Comparison of ENCODE assay signal across 12 mouse cellular contexts in the genomic region with DNA sequence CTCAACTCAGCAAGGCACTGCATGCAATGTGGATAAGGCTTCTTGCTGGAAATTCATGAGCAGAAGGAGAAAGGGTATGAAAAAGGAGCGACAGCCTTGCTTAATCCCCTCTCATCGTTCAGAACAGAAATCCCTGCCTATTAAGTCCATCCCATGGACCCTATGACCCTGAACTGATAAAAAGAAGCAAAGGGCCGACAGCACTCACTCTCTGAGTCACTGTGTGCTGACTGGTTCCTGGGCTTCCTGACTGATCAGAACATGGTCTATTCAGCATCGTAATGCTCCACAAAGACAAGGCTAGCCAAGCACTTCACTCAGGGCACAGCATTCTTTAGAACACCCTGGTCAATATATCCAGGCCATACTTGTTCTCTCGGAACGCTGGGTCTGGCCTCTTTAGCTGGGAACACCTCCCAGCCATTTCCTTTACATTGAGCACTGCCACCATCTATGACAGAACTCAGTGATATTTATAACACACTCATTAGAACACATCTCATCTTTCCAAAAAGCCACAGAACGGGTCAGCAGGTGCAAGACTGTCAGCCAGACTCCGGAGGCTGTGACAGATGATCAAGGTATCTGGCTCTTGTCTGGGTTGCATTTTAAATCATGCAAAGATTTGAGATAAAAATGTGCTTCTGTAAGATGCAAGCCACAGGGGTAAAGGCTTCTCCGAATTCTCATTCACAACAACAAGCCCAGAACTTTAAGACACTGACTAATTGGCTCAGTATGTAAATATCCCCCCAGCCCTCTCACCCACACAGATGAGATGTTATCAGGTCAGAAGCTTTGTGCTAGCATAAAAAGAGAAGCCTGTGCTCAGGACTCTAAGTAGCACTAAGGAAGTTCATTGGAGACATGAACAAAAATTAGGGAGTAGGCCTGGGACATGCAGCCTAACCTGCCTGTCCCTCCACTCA.
A peak's percentile ranks its signal among the peaks of the same experiment; 100 is the strongest.
DNase-seq lines count a peak whose midpoint lies in the region; ATAC-seq and TF ChIP-seq lines count a peak whose summit lies in the region.
"Had no signal": no experiment of that assay in that cellular context is flagged by ENCODE, and none has a peak within 500 bp of the region (broad histone marks: within the 10 kb centered on the region; RNA-seq: fewer than 3 reads in every experiment).

No protein-coding gene starts in this region.

- no peak for TF ChIP-seq CTCF in heart, adult 2 months (IDR thresholded peaks at IDR 0.05)
- no peak for TF ChIP-seq CTCF in cerebellum, adult 2 months (IDR thresholded peaks at IDR 0.05; ENCODE audit: borderline replicate concordance, insufficient read depth, low read depth, low read length)

- H3K36me3 ChIP-seq in heart, adult 2 months (ENCODE audit: control insufficient read depth, insufficient read depth, low read length) = peaks cover 5% of the 10 kb centered on the region; the same call in 1 of the 2 replicates
- H3K36me3 ChIP-seq in heart, embryonic 11.5 days (ENCODE audit: control insufficient read depth, insufficient read depth, low read length) = no peaks in the 10 kb centered on the region
- no peaks in the 10 kb centered on the region for H3K36me3 ChIP-seq in intestine, embryonic 15.5 days
- no peaks in the 10 kb centered on the region for H3K36me3 ChIP-seq in liver, embryonic 11.5 days (ENCODE audit: control insufficient read depth, insufficient read depth, low read length)

- H3K27me3 ChIP-seq in heart, adult 2 months (ENCODE audit: control insufficient read depth, insufficient read depth, low read length) = no peaks in the 10 kb centered on the region
- no peaks in the 10 kb centered on the region for H3K27me3 ChIP-seq in heart, embryonic 11.5 days (ENCODE audit: control insufficient read depth, insufficient read depth, low read length)
- H3K27me3 ChIP-seq in cerebellum, adult 2 months (ENCODE audit: control insufficient read depth, insufficient read depth, low read length) = no peaks in the 10 kb centered on the region
- no peaks in the 10 kb centered on the region for H3K27me3 ChIP-seq in intestine, embryonic 15.5 days (replicated peaks)
- no peaks in the 10 kb centered on the region for H3K27me3 ChIP-seq in liver, embryonic 11.5 days (replicated peaks; ENCODE audit: control insufficient read depth, insufficient read depth, low read length)

- no peak for TF ChIP-seq EP300 in heart, adult 2 months (IDR thresholded peaks at IDR 0.05; ENCODE audit: insufficient read depth, low read depth, low read length)

- no peak for DNase-seq in heart, adult 2 months
- DNase-seq in cerebellum, adult 2 months = peak; percentile 53 to 76
- DNase-seq in kidney, adult 18-20 months = no peak
- no peak for DNase-seq in liver, embryonic 11.5 days (ENCODE audit: low spot score)
- DNase-seq: heart, postnatal 10 days; lung, postnatal 10 days had no signal

- no peak for ATAC-seq in heart, embryonic 11.5 days (replicated peaks; ENCODE audit: insufficient number of reproducible peaks, low FRiP score, low TSS enrichment)
- ATAC-seq in CD4-positive, CD25-positive, alpha-beta regulatory T cell, adult 4 months = peak; percentile 58
- peak; percentile 61; the same call in 1 of the 2 replicates for ATAC-seq in intestine, embryonic 15.5 days
- no peak for ATAC-seq in liver, embryonic 11.5 days (replicated peaks; ENCODE audit: low FRiP score)
- ATAC-seq in megakaryocyte, adult 5-6 weeks (ENCODE audit: poor library complexity, severe bottlenecking) = no peak

- no peak overlapping the region for H3K4me3 ChIP-seq in heart, adult 2 months
- no peak overlapping the region for H3K4me3 ChIP-seq in heart, embryonic 11.5 days (ENCODE audit: low read depth, low read length)
- no peak overlapping the region for H3K4me3 ChIP-seq in cerebellum, adult 2 months (replicated peaks; ENCODE audit: insufficient read depth, low read depth, low read length)
- H3K4me3 ChIP-seq in intestine, embryonic 15.5 days (replicated peaks) = no peak overlapping the region
- H3K4me3 ChIP-seq in liver, embryonic 11.5 days (ENCODE audit: low read depth, low read length) = no peak overlapping the region
- H3K4me3 ChIP-seq: forebrain, embryonic 10.5 days had no signal

- intact Hi-C loops in heart, adult 2 months (cut with DNase I) = no loop called here

- no peak for TF ChIP-seq POLR2A in heart, adult 2 months (IDR thresholded peaks at IDR 0.05; ENCODE audit: insufficient read depth, low read depth, low read length)
- no peak for TF ChIP-seq POLR2A in cerebellum, adult 2 months (IDR thresholded peaks at IDR 0.05; ENCODE audit: borderline replicate concordance, insufficient read depth, low read length)

- no peaks in the 10 kb centered on the region for H3K79me2 ChIP-seq in heart, adult 2 months (replicated peaks; ENCODE audit: control insufficient read depth, insufficient read depth, low read length)

- no peak overlapping the region for H3K9ac ChIP-seq in heart, adult 2 months (ENCODE audit: low read depth, low read length)
- H3K9ac ChIP-seq in heart, embryonic 11.5 days (ENCODE audit: low read depth, low read length) = no peak overlapping the region
- no peak overlapping the region for H3K9ac ChIP-seq in intestine, embryonic 15.5 days
- no peak overlapping the region for H3K9ac ChIP-seq in liver, embryonic 11.5 days (ENCODE audit: low read depth, low read length)

- peak overlapping the region; percentile 53 for H3K27ac ChIP-seq in heart, adult 2 months
- H3K27ac ChIP-seq in heart, embryonic 11.5 days (ENCODE audit: low read depth, low read length) = no peak overlapping the region
- peak overlapping the region; percentile 74 for H3K27ac ChIP-seq in cerebellum, adult 2 months (ENCODE audit: insufficient read depth, low read length)
- no peak overlapping the region for H3K27ac ChIP-seq in intestine, embryonic 15.5 days
- no peak overlapping the region for H3K27ac ChIP-seq in liver, embryonic 11.5 days (ENCODE audit: low read depth, low read length)
- H3K27ac ChIP-seq: forebrain, embryonic 10.5 days; kidney, postnatal 0 days had no signal

- H3K9me3 ChIP-seq in heart, embryonic 11.5 days (replicated peaks; ENCODE audit: control insufficient read depth, low read length) = no peaks in the 10 kb centered on the region
- H3K9me3 ChIP-seq in intestine, embryonic 15.5 days = no peaks in the 10 kb centered on the region
- no peaks in the 10 kb centered on the region for H3K9me3 ChIP-seq in liver, embryonic 11.5 days (ENCODE audit: control insufficient read depth, low read length)
- H3K9me3 ChIP-seq: forebrain, embryonic 10.5 days had no signal

- H3K4me1 ChIP-seq in heart, adult 2 months (ENCODE audit: control insufficient read depth, insufficient read depth, low read length) = peaks cover 10% of the 10 kb centered on the region
- H3K4me1 ChIP-seq in heart, embryonic 11.5 days (ENCODE audit: control insufficient read depth, insufficient read depth, low read length) = no peaks in the 10 kb centered on the region
- peaks cover 24% of the 10 kb centered on the region for H3K4me1 ChIP-seq in cerebellum, adult 2 months (ENCODE audit: control insufficient read depth, insufficient read depth, low read length)
- H3K4me1 ChIP-seq in intestine, embryonic 15.5 days (replicated peaks) = peaks cover 4% of the 10 kb centered on the region; the same call in 1 of the 2 replicates
- H3K4me1 ChIP-seq in liver, embryonic 11.5 days (replicated peaks; ENCODE audit: control insufficient read depth, insufficient read depth, low read length) = peaks cover 7% of the 10 kb centered on the region; the same call in 1 of the 2 replicates

- H3K4me2 ChIP-seq in heart, embryonic 11.5 days = no peak overlapping the region
- H3K4me2 ChIP-seq in intestine, embryonic 15.5 days (replicated peaks) = no peak overlapping the region
- H3K4me2 ChIP-seq in liver, embryonic 11.5 days = no peak overlapping the region

- 63% methylated on average over 9 of the region's 9 CpGs for WGBS in heart, adult 2 months
- 61% methylated on average over 9 of the region's 9 CpGs for WGBS in heart, embryonic 11.5 days (ENCODE audit: insufficient replicate concordance)
- 23% methylated on average over 9 of the region's 9 CpGs for WGBS in cerebellum, adult 2 months
- 64% methylated on average over 9 of the region's 9 CpGs for WGBS in intestine, embryonic 15.5 days
- 67% methylated on average over 9 of the region's 9 CpGs for WGBS in liver, embryonic 11.5 days

Comparison
In these comparisons a context has a peak if more than half of its experiments do, and no peak if none do; other contexts are left out.
1. H3K27ac ChIP-seq: peak in heart, adult 2 months (single experiment) and cerebellum, adult 2 months (single experiment); none in heart, embryonic 11.5 days (single experiment), intestine, embryonic 15.5 days (single experiment) and liver, embryonic 11.5 days (single experiment).
2. DNase-seq: peak in cerebellum, adult 2 months (2 of 2); none in heart, adult 2 months (0 of 2), kidney, adult 18-20 months (single experiment) and liver, embryonic 11.5 days (single experiment).
3. ATAC-seq: peak in CD4-positive, CD25-positive, alpha-beta regulatory T cell, adult 4 months (single experiment) and intestine, embryonic 15.5 days (single experiment); none in heart, embryonic 11.5 days (single experiment), liver, embryonic 11.5 days (single experiment) and megakaryocyte, adult 5-6 weeks (single experiment).